Mouse (Mus musculus) cortical plate, adult 2 months (tissue): Measurements from ENCODE around the gene Ptprd.

Experiments used
- CTCF ChIP-seq: fragments of 200-500 bp; IDR thresholded peaks from 2 replicates; pipeline ENCODE4 v1.5.1; 2011; ENCODE audit warnings: mild to moderate bottlenecking, control low read depth, low read length; ENCODE audit not compliant: insufficient read depth; ENCODE audit errors: extremely low read depth
- POLR2A ChIP-seq: fragments of 200-500 bp; IDR thresholded peaks from 2 replicates; pipeline ENCODE4 v1.6.1; 2011; ENCODE audit warnings: mild to moderate bottlenecking, low read length, control low read depth; ENCODE audit not compliant: insufficient read depth; ENCODE audit errors: extremely low read depth

DNA sequence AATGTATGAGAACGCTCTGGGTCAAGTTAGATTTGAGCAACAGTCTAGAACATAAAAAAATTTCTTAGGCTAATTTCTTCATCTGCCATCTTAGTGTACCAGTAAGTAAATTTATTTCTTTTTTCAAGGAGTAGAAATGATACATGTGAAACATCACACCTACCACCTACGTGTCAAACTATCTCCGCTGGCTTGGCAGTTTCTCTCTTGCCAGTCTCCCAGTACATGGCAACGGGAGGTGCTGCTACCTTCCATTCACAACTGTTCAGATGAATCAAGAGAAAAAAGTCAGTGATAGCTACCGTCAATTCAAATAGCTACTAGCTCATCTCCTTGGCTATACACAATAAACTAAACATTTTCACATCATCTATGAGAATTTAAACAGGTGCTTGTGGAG lies 1823.9 kb downstream of the Ptprd start:
- no peak for TF ChIP-seq CTCF
- no peak for TF ChIP-seq POLR2A
